Mouse (Mus musculus) cerebellum, postnatal 10 days (tissue): ENCODE results near the gene Atg7.
A peak's percentile ranks its signal among the peaks of the same experiment; 100 is the strongest.

ENCODE experiments used
- DNase-seq, 2 experiments: peaks; one replicate each; pipeline ENCODE4 v3.0.0; 2021; ENCODE audit warnings: mixed read lengths in 2 of 2

Atg7 gene

GRCm38 (mm10) chr6:114685412-114685811, 42.5 kb downstream of the Atg7 start:
- no peak for DNase-seq

GRCm38 (mm10) chr6:114687035-114687434, 44.1 kb downstream of the Atg7 start:
- no peak for DNase-seq

- DNase-seq: peak; percentile 52
These were observed 47.8 kb downstream of the Atg7 start for GRCm38 (mm10) chr6:114690661-114691060.

- no peak for DNase-seq
These were observed 48.6 kb downstream of the Atg7 start for GRCm38 (mm10) chr6:114691530-114691929.

- peak; percentile 82 to 86 for DNase-seq
These were observed 49.8 kb downstream of the Atg7 start for GRCm38 (mm10) chr6:114692691-114693090.

- DNase-seq: peak; percentile 90 to 93
These were observed 55.0 kb downstream of the Atg7 start for GRCm38 (mm10) chr6:114697646-114698490.

- no peak for DNase-seq
These were observed 55.7 kb downstream of the Atg7 start for GRCm38 (mm10) chr6:114698578-114698977.

GRCm38 (mm10) chr6:114700704-114701103, 57.8 kb downstream of the Atg7 start:
- DNase-seq: peak; percentile 32 to 50

- no peak for DNase-seq
These were observed 64.1 kb downstream of the Atg7 start for GRCm38 (mm10) chr6:114707032-114707431.

GRCm38 (mm10) chr6:114712242-114713050, 69.5 kb downstream of the Atg7 start:
- DNase-seq: peak in 1 of 2 experiments; percentile 21

GRCm38 (mm10) chr6:114713538-114713937, 70.6 kb downstream of the Atg7 start:
- peak in 1 of 2 experiments; percentile 33 for DNase-seq

- no peak for DNase-seq
These were observed 71.8 kb downstream of the Atg7 start for GRCm38 (mm10) chr6:114714654-114715053.

GRCm38 (mm10) chr6:114715289-114716030, 72.6 kb downstream of the Atg7 start:
- DNase-seq: peak in 1 of 2 experiments; percentile 22

- no peak for DNase-seq
These were observed 76.2 kb downstream of the Atg7 start for GRCm38 (mm10) chr6:114719100-114719499.

- no peak for DNase-seq
These were observed 76.8 kb downstream of the Atg7 start for GRCm38 (mm10) chr6:114719665-114720064.

GRCm38 (mm10) chr6:114722046-114722445, 79.1 kb downstream of the Atg7 start:
- no peak for DNase-seq

- peak; percentile 80 to 82 for DNase-seq
These were observed 81.0 kb downstream of the Atg7 start for GRCm38 (mm10) chr6:114723925-114724324.

GRCm38 (mm10) chr6:114724351-114724750, 81.5 kb downstream of the Atg7 start:
- no peak for DNase-seq

- DNase-seq: no peak
These were observed 82.3 kb downstream of the Atg7 start for GRCm38 (mm10) chr6:114725147-114725575.

GRCm38 (mm10) chr6:114726681-114727080, 83.8 kb downstream of the Atg7 start:
- DNase-seq: peak; percentile 51 to 57

- no peak for DNase-seq
These were observed 90.3 kb downstream of the Atg7 start for GRCm38 (mm10) chr6:114733156-114733555.

GRCm38 (mm10) chr6:114733681-114734080, 90.8 kb downstream of the Atg7 start:
- peak in 1 of 2 experiments; percentile 39 for DNase-seq

GRCm38 (mm10) chr6:114735054-114735453, 92.2 kb downstream of the Atg7 start:
- DNase-seq: no peak
